Mouse (Mus musculus): ENCODE measurements around the gene Zfp652. TPM values are rescaled to one million over a fixed set of nuclear protein-coding genes. Genes with fewer than 3 reads are reported as not detected.

The Zfp652 gene
- total RNA-seq, 2 experiments from 2014 or later, result 94.6 to 110 TPM

GRCm38 (mm10) chr11:95778831-95779251 is 66.4 kb downstream of the Zfp652 start:
- intact Hi-C loops (cut with DNase I), result no loop called here
- TF ChIP-seq CTCF (IDR thresholded peaks at IDR 0.05), result peak; percentile 38
- peak overlapping the region; percentile 89 for H3K27ac ChIP-seq
- DNase-seq, result peak; percentile 39
- no peak overlapping the region for H3K4me3 ChIP-seq

- intact Hi-C loops (cut with DNase I), result no loop called here
- DNase-seq, result no peak
- no peak for TF ChIP-seq CTCF (IDR thresholded peaks at IDR 0.05)
- peak overlapping the region; percentile 89 for H3K27ac ChIP-seq
- no peak overlapping the region for H3K4me3 ChIP-seq
Measured at GRCm38 (mm10) chr11:95779366-95779765, 66.9 kb downstream of the Zfp652 start.

GRCm38 (mm10) chr11:95780480-95780879 is 68.0 kb downstream of the Zfp652 start:
- no peak for DNase-seq
- H3K4me3 ChIP-seq, result no peak overlapping the region
- no peak for TF ChIP-seq CTCF (IDR thresholded peaks at IDR 0.05)
- intact Hi-C loops (cut with DNase I), result no loop called here
- H3K27ac ChIP-seq, result no peak overlapping the region

- no peak for TF ChIP-seq CTCF (IDR thresholded peaks at IDR 0.05)
- intact Hi-C loops (cut with DNase I), result no loop called here
- Histone ChIP-seq H3K4me3 (no peak overlapping the region), H3K27ac (no peak overlapping the region)
- DNase-seq, result no peak
Measured at GRCm38 (mm10) chr11:95781557-95781956, 69.1 kb downstream of the Zfp652 start.

- DNase-seq, result no peak
- Histone ChIP-seq H3K27ac (no peak overlapping the region), H3K4me3 (no peak overlapping the region)
- no peak for TF ChIP-seq CTCF (IDR thresholded peaks at IDR 0.05)
- intact Hi-C loops (cut with DNase I), result no loop called here
Measured at GRCm38 (mm10) chr11:95783457-95783856, 71.0 kb downstream of the Zfp652 start.

GRCm38 (mm10) chr11:95783958-95784357 is 71.5 kb downstream of the Zfp652 start:
- Histone ChIP-seq H3K4me3 (no peak overlapping the region), H3K27ac (no peak overlapping the region)
- intact Hi-C loops (cut with DNase I), result no loop called here
- TF ChIP-seq CTCF (IDR thresholded peaks at IDR 0.05), result no peak
- DNase-seq, result no peak

GRCm38 (mm10) chr11:95785675-95786074 is 73.2 kb downstream of the Zfp652 start:
- intact Hi-C loops (cut with DNase I), result no loop called here
- Histone ChIP-seq H3K4me3 (no peak overlapping the region), H3K27ac (no peak overlapping the region)
- DNase-seq, result no peak
- peak; percentile 43 for TF ChIP-seq CTCF (IDR thresholded peaks at IDR 0.05)

- intact Hi-C loops (cut with DNase I), result no loop called here
- no peak for DNase-seq
- no peak for TF ChIP-seq CTCF (IDR thresholded peaks at IDR 0.05)
- H3K4me3 ChIP-seq, result no peak overlapping the region
- H3K27ac ChIP-seq, result 0 out of 2 replicates have a peak overlapping the region, but pooled peaks have one; percentile 7
Measured at GRCm38 (mm10) chr11:95786511-95786910, 74.0 kb downstream of the Zfp652 start.

GRCm38 (mm10) chr11:95789451-95789891 is 77.0 kb downstream of the Zfp652 start:
- intact Hi-C loops (cut with DNase I), result no loop called here

GRCm38 (mm10) chr11:95791787-95792186 is 79.3 kb downstream of the Zfp652 start:
- H3K27ac ChIP-seq, result peak overlapping the region; percentile 63
- intact Hi-C loops (cut with DNase I), result no loop called here
- H3K4me3 ChIP-seq, result no peak overlapping the region
- no peak for TF ChIP-seq CTCF (IDR thresholded peaks at IDR 0.05)
- peak; percentile 52 for DNase-seq

More at GRCm38 (mm10) chr11:95789451-95789891, 77.0 kb downstream of the Zfp652 start:
- Histone ChIP-seq H3K27ac (peak overlapping the region; percentile 46), H3K4me3 (no peak overlapping the region)
- no peak for TF ChIP-seq CTCF (IDR thresholded peaks at IDR 0.05)
- peak; percentile 39 for DNase-seq

GRCm38 (mm10) chr11:95792950-95793509 is 80.6 kb downstream of the Zfp652 start:
- H3K27ac ChIP-seq, result 0 out of 2 replicates have a peak overlapping the region, but pooled peaks have one; percentile 82
- intact Hi-C loops (cut with DNase I), result no loop called here
- DNase-seq, result no peak

GRCm38 (mm10) chr11:95794201-95794600 is 81.7 kb downstream of the Zfp652 start:
- DNase-seq, result no peak
- Histone ChIP-seq H3K27ac (peak overlapping the region; percentile 82), H3K4me3 (no peak overlapping the region)
- intact Hi-C loops (cut with DNase I), result no loop called here
- no peak for TF ChIP-seq CTCF (IDR thresholded peaks at IDR 0.05)

More at GRCm38 (mm10) chr11:95792950-95793509, 80.6 kb downstream of the Zfp652 start:
- TF ChIP-seq CTCF (IDR thresholded peaks at IDR 0.05), result no peak
- H3K4me3 ChIP-seq, result no peak overlapping the region

- Histone ChIP-seq H3K4me3 (peak overlapping the region; percentile 3), H3K27ac (peak overlapping the region; percentile 82)
- no peak for TF ChIP-seq CTCF (IDR thresholded peaks at IDR 0.05)
- peak; percentile 67 for DNase-seq
- intact Hi-C loops (cut with DNase I), result no loop called here
Measured at GRCm38 (mm10) chr11:95795582-95795981, 83.1 kb downstream of the Zfp652 start.

GRCm38 (mm10) chr11:95805010-95805409 is 92.5 kb downstream of the Zfp652 start:
- H3K4me3 ChIP-seq, result no peak overlapping the region
- H3K27ac ChIP-seq, result peak overlapping the region; percentile 51
- TF ChIP-seq CTCF (IDR thresholded peaks at IDR 0.05), result no peak
- intact Hi-C loops (cut with DNase I), result no loop called here
- no peak for DNase-seq

All from gastrocnemius, adult 2 months (tissue).